Mouse (Mus musculus): ENCODE data around the gene Mst1r.

The Mst1r gene

GRCm38 (mm10) chr9:107950460-107951355 lies 44.0 kb downstream of the Mst1r start:
- in situ Hi-C loops (cut with MboI, MseI): no loop called here

GRCm38 (mm10) chr9:107955613-107956289 lies 49.1 kb downstream of the Mst1r start:
- in situ Hi-C loops (cut with MboI, MseI): no loop called here

GRCm38 (mm10) chr9:107957141-107957540 lies 50.5 kb downstream of the Mst1r start:
- in situ Hi-C loops (cut with MboI, MseI): no loop called here

- in situ Hi-C loops (cut with MboI, MseI): loop anchor here (5.0 to 10.0 kb wide), 2 partner anchors 105 to 107 kb away; no protein-coding TSS in a partner anchor
Measured at GRCm38 (mm10) chr9:107959896-107960295, 53.2 kb downstream of the Mst1r start.

- in situ Hi-C loops (cut with MboI, MseI): loop anchor here (5.0 to 10.0 kb wide), 2 partner anchors 104 to 106 kb away; no protein-coding TSS in a partner anchor
Measured at GRCm38 (mm10) chr9:107960928-107961327, 54.3 kb downstream of the Mst1r start.

GRCm38 (mm10) chr9:107961351-107961762 lies 54.7 kb downstream of the Mst1r start:
- in situ Hi-C loops (cut with MboI, MseI): loop anchor here (5.0 to 10.0 kb wide), 2 partner anchors 103 to 106 kb away; no protein-coding TSS in a partner anchor

GRCm38 (mm10) chr9:107961881-107962280 lies 55.2 kb downstream of the Mst1r start:
- in situ Hi-C loops (cut with MboI, MseI): loop anchor here (5.0 to 10.0 kb wide), 2 partner anchors 103 to 105 kb away; no protein-coding TSS in a partner anchor

GRCm38 (mm10) chr9:107962916-107963315 lies 56.2 kb downstream of the Mst1r start:
- in situ Hi-C loops (cut with MboI, MseI): loop anchor here (5.0 to 10.0 kb wide), 2 partner anchors 102 to 104 kb away; no protein-coding TSS in a partner anchor

GRCm38 (mm10) chr9:107963700-107964099 lies 57.0 kb downstream of the Mst1r start:
- in situ Hi-C loops (cut with MboI, MseI): loop anchor here (5.0 to 10.0 kb wide), 2 partner anchors 101 to 104 kb away; no protein-coding TSS in a partner anchor

GRCm38 (mm10) chr9:107964681-107965080 lies 58.0 kb downstream of the Mst1r start:
- in situ Hi-C loops (cut with MboI, MseI): loop anchor here (5.0 to 10.0 kb wide), 2 partner anchors 100 to 103 kb away; no protein-coding TSS in a partner anchor

GRCm38 (mm10) chr9:107966676-107967075 lies 60.0 kb downstream of the Mst1r start:
- in situ Hi-C loops (cut with MboI, MseI): loop anchor here in 1 of 2 experiments (10.0 kb wide), 1 partner anchor 98 kb away; no protein-coding TSS in a partner anchor

- in situ Hi-C loops (cut with MboI, MseI): loop anchor here in 1 of 2 experiments (10.0 kb wide), 1 partner anchor 97 kb away; no protein-coding TSS in a partner anchor
Measured at GRCm38 (mm10) chr9:107967437-107967836, 60.8 kb downstream of the Mst1r start.

- in situ Hi-C loops (cut with MboI, MseI): loop anchor here in 1 of 2 experiments (10.0 kb wide), 1 partner anchor 96 kb away; no protein-coding TSS in a partner anchor
Measured at GRCm38 (mm10) chr9:107968531-107968930, 61.9 kb downstream of the Mst1r start.

Data from T-helper 17 cell (primary cell).